Mouse (Mus musculus): ENCODE data around the gene Spata21. TPM values are rescaled to one million over a fixed set of nuclear protein-coding genes. Genes with fewer than 3 reads are reported as not detected.
A peak's percentile ranks its signal among the peaks of the same experiment; 100 is the strongest.

Spata21 gene
- polyA plus RNA-seq, 1 experiment from 2014 or later, result 0.30 TPM

- Histone ChIP-seq H3K27me3 (no peaks in the 10 kb centered on the region), H3K4me1 (0 out of 2 replicates have a peak, but pooled peaks cover 3% of the 10 kb centered on the region), H3K9me3 (replicated peaks) (no peaks in the 10 kb centered on the region), H3K27ac (no peak overlapping the region), H3K9ac (no peak overlapping the region), H3K4me2 (no peak overlapping the region), H3K4me3 (no peak overlapping the region), H3K36me3 (ENCODE audit: poor library complexity, severe bottlenecking) (peaks cover 85% of the 10 kb centered on the region)
- 81% methylated on average over 7 of the region's 7 CpGs for WGBS
- no peak for ATAC-seq
Measured at GRCm38 (mm10) chr4:141113831-141114230, 25.7 kb downstream of the Spata21 start.

- H3K36me3 ChIP-seq (ENCODE audit: poor library complexity, severe bottlenecking), result peaks cover 85% of the 10 kb centered on the region
Measured at GRCm38 (mm10) chr4:141114521-141114981, 26.4 kb downstream of the Spata21 start.

GRCm38 (mm10) chr4:141115398-141115797 is 27.3 kb downstream of the Spata21 start:
- Histone ChIP-seq H3K9me3 (replicated peaks) (no peaks in the 10 kb centered on the region), H3K4me2 (no peak overlapping the region), H3K27ac (no peak overlapping the region), H3K27me3 (no peaks in the 10 kb centered on the region), H3K36me3 (ENCODE audit: poor library complexity, severe bottlenecking) (peaks cover 81% of the 10 kb centered on the region), H3K4me1 (peaks cover 6% of the 10 kb centered on the region; the same call in 1 of the 2 replicates), H3K4me3 (no peak overlapping the region), H3K9ac (no peak overlapping the region)
- WGBS, result 73% methylated on average over 8 of the region's 8 CpGs
- no peak for ATAC-seq

More at GRCm38 (mm10) chr4:141114521-141114981, 26.4 kb downstream of the Spata21 start:
- H3K27ac ChIP-seq, result no peak overlapping the region
- 89% methylated on average over 6 of the region's 6 CpGs for WGBS
- H3K9me3 ChIP-seq (replicated peaks), result no peaks in the 10 kb centered on the region
- no peaks in the 10 kb centered on the region for H3K27me3 ChIP-seq
- H3K4me2 ChIP-seq, result no peak overlapping the region
- ATAC-seq, result no peak
- H3K4me1 ChIP-seq, result 0 out of 2 replicates have a peak, but pooled peaks cover 6% of the 10 kb centered on the region
- no peak overlapping the region for H3K4me3 ChIP-seq
- H3K9ac ChIP-seq, result no peak overlapping the region

GRCm38 (mm10) chr4:141118691-141119090 is 30.6 kb downstream of the Spata21 start:
- peaks cover 18% of the 10 kb centered on the region; the same call in 1 of the 2 replicates for H3K4me1 ChIP-seq
- WGBS, result 89% methylated on average over 4 of the region's 4 CpGs
- no peaks in the 10 kb centered on the region for H3K27me3 ChIP-seq
- no peak for ATAC-seq
- H3K4me3 ChIP-seq, result no peak overlapping the region
- no peaks in the 10 kb centered on the region for H3K9me3 ChIP-seq (replicated peaks)
- H3K9ac ChIP-seq, result no peak overlapping the region
- no peak overlapping the region for H3K27ac ChIP-seq
- H3K36me3 ChIP-seq (ENCODE audit: poor library complexity, severe bottlenecking), result peaks cover 48% of the 10 kb centered on the region
- H3K4me2 ChIP-seq, result no peak overlapping the region

- no peak overlapping the region for H3K4me3 ChIP-seq
- H3K4me2 ChIP-seq, result no peak overlapping the region
- no peaks in the 10 kb centered on the region for H3K9me3 ChIP-seq (replicated peaks)
- H3K27ac ChIP-seq, result no peak overlapping the region
- 20% methylated on average over 11 of the region's 11 CpGs for WGBS
- peaks cover 20% of the 10 kb centered on the region; the same call in 1 of the 2 replicates for H3K4me1 ChIP-seq
- no peaks in the 10 kb centered on the region for H3K27me3 ChIP-seq
- peaks cover 29% of the 10 kb centered on the region for H3K36me3 ChIP-seq (ENCODE audit: poor library complexity, severe bottlenecking)
- 0 out of 2 replicates have a peak overlapping the region, but pooled peaks have one; percentile 12 for H3K9ac ChIP-seq
- peak; percentile 71 for ATAC-seq
Measured at GRCm38 (mm10) chr4:141120700-141121099, 32.6 kb downstream of the Spata21 start.

- 86% methylated on average over 7 of the region's 7 CpGs for WGBS
- peaks cover 20% of the 10 kb centered on the region; the same call in 1 of the 2 replicates for H3K4me1 ChIP-seq
Measured at GRCm38 (mm10) chr4:141122663-141123062, 34.5 kb downstream of the Spata21 start.

GRCm38 (mm10) chr4:141123065-141123464 is 34.9 kb downstream of the Spata21 start:
- no peak for ATAC-seq
- Histone ChIP-seq H3K9ac (no peak overlapping the region), H3K36me3 (ENCODE audit: poor library complexity, severe bottlenecking) (peaks cover 14% of the 10 kb centered on the region), H3K4me1 (peaks cover 20% of the 10 kb centered on the region; the same call in 1 of the 2 replicates), H3K9me3 (replicated peaks) (no peaks in the 10 kb centered on the region), H3K4me3 (no peak overlapping the region), H3K27me3 (no peaks in the 10 kb centered on the region), H3K4me2 (no peak overlapping the region), H3K27ac (no peak overlapping the region)
- WGBS, result 30% methylated on average over 1 of the region's 1 CpGs

More at GRCm38 (mm10) chr4:141122663-141123062, 34.5 kb downstream of the Spata21 start:
- Histone ChIP-seq H3K27me3 (no peaks in the 10 kb centered on the region), H3K9ac (no peak overlapping the region), H3K36me3 (ENCODE audit: poor library complexity, severe bottlenecking) (peaks cover 18% of the 10 kb centered on the region), H3K9me3 (replicated peaks) (no peaks in the 10 kb centered on the region), H3K27ac (no peak overlapping the region), H3K4me2 (no peak overlapping the region), H3K4me3 (no peak overlapping the region)
- no peak for ATAC-seq

GRCm38 (mm10) chr4:141129190-141129710 is 41.1 kb downstream of the Spata21 start:
- Histone ChIP-seq H3K4me3 (no peak overlapping the region), H3K4me1 (peaks cover 39% of the 10 kb centered on the region), H3K36me3 (ENCODE audit: poor library complexity, severe bottlenecking) (peaks cover 9% of the 10 kb centered on the region), H3K9ac (no peak overlapping the region), H3K9me3 (replicated peaks) (no peaks in the 10 kb centered on the region), H3K27me3 (no peaks in the 10 kb centered on the region), H3K4me2 (no peak overlapping the region), H3K27ac (no peak overlapping the region)
- no peak for ATAC-seq
- WGBS, result 80% methylated on average over 6 of the region's 6 CpGs

- 78% methylated on average over 6 of the region's 6 CpGs for WGBS
- Histone ChIP-seq H3K4me3 (no peak overlapping the region), H3K4me2 (no peak overlapping the region), H3K27me3 (no peaks in the 10 kb centered on the region), H3K27ac (0 out of 2 replicates have a peak overlapping the region, but pooled peaks have one; percentile 6), H3K4me1 (peaks cover 52% of the 10 kb centered on the region), H3K9ac (no peak overlapping the region), H3K9me3 (replicated peaks) (no peaks in the 10 kb centered on the region), H3K36me3 (ENCODE audit: poor library complexity, severe bottlenecking) (peaks cover 8% of the 10 kb centered on the region)
- ATAC-seq, result peak; percentile 38; the same call in 1 of the 2 replicates
Measured at GRCm38 (mm10) chr4:141130704-141131342, 42.7 kb downstream of the Spata21 start.

- Histone ChIP-seq H3K4me2 (no peak overlapping the region), H3K4me3 (no peak overlapping the region), H3K27ac (peak overlapping the region; percentile 31), H3K36me3 (ENCODE audit: poor library complexity, severe bottlenecking) (0 out of 2 replicates have a peak, but pooled peaks cover under 1% of the 10 kb centered on the region), H3K9me3 (replicated peaks) (no peaks in the 10 kb centered on the region), H3K4me1 (peaks cover 60% of the 10 kb centered on the region), H3K9ac (peak overlapping the region; percentile 27; the same call in 1 of the 2 replicates), H3K27me3 (no peaks in the 10 kb centered on the region)
- no peak for ATAC-seq
- WGBS, result 58% methylated on average over 5 of the region's 5 CpGs
Measured at GRCm38 (mm10) chr4:141131531-141132061, 43.5 kb downstream of the Spata21 start.

GRCm38 (mm10) chr4:141132191-141132590 is 44.1 kb downstream of the Spata21 start:
- peaks cover 66% of the 10 kb centered on the region for H3K4me1 ChIP-seq
- H3K9me3 ChIP-seq (replicated peaks), result no peaks in the 10 kb centered on the region
- no peak overlapping the region for H3K4me3 ChIP-seq
- H3K9ac ChIP-seq, result 0 out of 2 replicates have a peak overlapping the region, but pooled peaks have one; percentile 27
- ATAC-seq, result no peak
- peak overlapping the region; percentile 31; the same call in 1 of the 2 replicates for H3K27ac ChIP-seq
- 65% methylated on average over 8 of the region's 8 CpGs for WGBS
- H3K4me2 ChIP-seq, result no peak overlapping the region
- H3K36me3 ChIP-seq (ENCODE audit: poor library complexity, severe bottlenecking), result no peaks in the 10 kb centered on the region
- H3K27me3 ChIP-seq, result no peaks in the 10 kb centered on the region

- H3K9ac ChIP-seq, result no peak overlapping the region
- H3K9me3 ChIP-seq (replicated peaks), result no peaks in the 10 kb centered on the region
- ATAC-seq, result no peak
- H3K27me3 ChIP-seq, result no peaks in the 10 kb centered on the region
- no peak overlapping the region for H3K27ac ChIP-seq
- H3K4me2 ChIP-seq, result no peak overlapping the region
- H3K4me1 ChIP-seq, result peaks cover 73% of the 10 kb centered on the region
- WGBS, result 67% methylated on average over 8 of the region's 8 CpGs
- no peak overlapping the region for H3K4me3 ChIP-seq
- H3K36me3 ChIP-seq (ENCODE audit: poor library complexity, severe bottlenecking), result no peaks in the 10 kb centered on the region
Measured at GRCm38 (mm10) chr4:141133227-141133626, 45.1 kb downstream of the Spata21 start.
